Mouse (Mus musculus): ENCODE measurements around the gene Olfr720. TPM values are rescaled to one million over a fixed set of nuclear protein-coding genes. Genes with fewer than 3 reads are reported as not detected.

Olfr720 gene
- not detected in 2 replicates for polyA plus RNA-seq (2012; ENCODE audit: insufficient read depth, insufficient read length, missing spikeins)

DNA sequence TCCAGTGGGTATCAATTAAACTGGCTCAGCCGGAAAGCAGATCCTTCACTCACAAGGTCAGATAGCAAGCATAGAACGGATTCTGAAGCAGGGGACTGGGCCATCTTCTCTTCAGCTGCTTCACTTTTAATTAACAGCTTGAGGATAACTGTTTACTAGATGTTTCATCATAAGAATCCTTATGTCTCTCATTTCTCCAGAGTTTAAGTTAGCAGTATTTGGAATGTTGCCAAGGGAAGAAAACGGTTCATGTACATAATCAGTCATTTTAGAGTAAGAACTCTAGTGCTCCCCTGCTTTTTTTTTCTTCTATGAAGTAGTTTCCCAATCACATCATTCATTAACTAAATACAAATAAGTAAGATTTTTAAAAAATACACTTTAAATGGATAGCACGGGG lies at the start of gene Olfr720:
Olfr720 (minus strand) TSS at position 101 of the 400 bp plus-strand sequence.
- H3K27ac ChIP-seq (replicated peaks; ENCODE audit: low read depth, low read length): no peak within 1 kb of the TSS
- H3K4me3 ChIP-seq (ENCODE audit: insufficient read depth, low read depth, low read length): no peak within 1 kb of the TSS
- H3K4me1 ChIP-seq (ENCODE audit: control insufficient read depth, insufficient read depth, insufficient read length, low read length): no peaks in the 10 kb centered on the region

Other genes with a start within 250 kb of the Olfr720 start
- gene Atxn7, start 225.4 kb downstream of the Olfr720 start, polyA plus RNA-seq (2012; ENCODE audit: insufficient read depth, insufficient read length, missing spikeins): 5.2 and 10.3 TPM in 2 replicates
- 102 and 127 TPM in 2 replicates for gene Thoc7, start 225.0 kb downstream of the Olfr720 start, polyA plus RNA-seq (2012; ENCODE audit: insufficient read depth, insufficient read length, missing spikeins)
- 93.7 and 107 TPM in 2 replicates for gene Psmd6, start 65.9 kb downstream of the Olfr720 start, polyA plus RNA-seq (2012; ENCODE audit: insufficient read depth, insufficient read length, missing spikeins)
- gene Olfr31, start 136.0 kb upstream of the Olfr720 start, polyA plus RNA-seq (2012; ENCODE audit: insufficient read depth, insufficient read length, missing spikeins): not detected in 2 replicates
- gene Il3ra, start 159.4 kb upstream of the Olfr720 start, polyA plus RNA-seq (2012; ENCODE audit: insufficient read depth, insufficient read length, missing spikeins): 2.5 and 4.0 TPM in 2 replicates
- not detected in 2 replicates for gene Olfr721-ps1, start 214.5 kb upstream of the Olfr720 start, polyA plus RNA-seq (2012; ENCODE audit: insufficient read depth, insufficient read length, missing spikeins)